Mouse (Mus musculus) retina, postnatal 1 day (tissue): Measurements from ENCODE around the gene Rpl34.

ENCODE experiments used
- DNase-seq: peaks from one replicate; pipeline ENCODE4 v3.0.0-alpha.2; 2012

The Rpl34 gene

GRCm38 (mm10) chr3:130730189-130730653 is at the start of gene Rpl34:
Rpl34 (minus strand) TSS chr3:130730398.
- DNase-seq, result peak; percentile 98

- DNase-seq, result no peak
These were observed 38.0 kb upstream of the Rpl34 start for GRCm38 (mm10) chr3:130768172-130768571.

- DNase-seq, result no peak
These were observed 33.9 kb upstream of the Rpl34 start for GRCm38 (mm10) chr3:130764091-130764490.

- peak; percentile 75 for DNase-seq
These were observed 30.7 kb upstream of the Rpl34 start for GRCm38 (mm10) chr3:130760711-130761435.

GRCm38 (mm10) chr3:130758157-130758841 is 28.1 kb upstream of the Rpl34 start:
- peak; percentile 58 for DNase-seq

GRCm38 (mm10) chr3:130757117-130757852 is 27.1 kb upstream of the Rpl34 start:
- DNase-seq, result peak; percentile 46

- DNase-seq, result no peak
These were observed 19.0 kb upstream of the Rpl34 start for GRCm38 (mm10) chr3:130749206-130749605.

- peak; percentile 19 for DNase-seq
These were observed 16.7 kb upstream of the Rpl34 start for GRCm38 (mm10) chr3:130746673-130747619.

- DNase-seq, result peak; percentile 85
These were observed 7.6 kb upstream of the Rpl34 start for GRCm38 (mm10) chr3:130737652-130738361.

- no peak for DNase-seq
These were observed 6.6 kb upstream of the Rpl34 start for GRCm38 (mm10) chr3:130736758-130737157.

- DNase-seq, result peak; percentile 68
These were observed 568 bp downstream of the Rpl34 start for GRCm38 (mm10) chr3:130729472-130730188.

- DNase-seq, result no peak
These were observed 2.5 kb downstream of the Rpl34 start for GRCm38 (mm10) chr3:130727676-130728075.

GRCm38 (mm10) chr3:130727036-130727435 is 3.2 kb downstream of the Rpl34 start:
- DNase-seq, result no peak

- no peak for DNase-seq
These were observed 4.5 kb downstream of the Rpl34 start for GRCm38 (mm10) chr3:130725718-130726117.

GRCm38 (mm10) chr3:130722733-130723478 is 7.3 kb downstream of the Rpl34 start:
- no peak for DNase-seq

- no peak for DNase-seq
These were observed 10.0 kb downstream of the Rpl34 start for GRCm38 (mm10) chr3:130720225-130720624.

- DNase-seq, result no peak
These were observed 11.3 kb downstream of the Rpl34 start for GRCm38 (mm10) chr3:130718871-130719270.

GRCm38 (mm10) chr3:130716555-130716954 is 13.6 kb downstream of the Rpl34 start:
- no peak for DNase-seq

GRCm38 (mm10) chr3:130714775-130715568 is 15.2 kb downstream of the Rpl34 start:
- peak; percentile 78 for DNase-seq
